Mouse (Mus musculus): ENCODE data around the gene Agbl4. TPM values are rescaled to one million over a fixed set of nuclear protein-coding genes. Genes with fewer than 3 reads are reported as not detected.

Agbl4 gene
- polyA plus RNA-seq, 1 experiment, result 13.1 TPM

DNA sequence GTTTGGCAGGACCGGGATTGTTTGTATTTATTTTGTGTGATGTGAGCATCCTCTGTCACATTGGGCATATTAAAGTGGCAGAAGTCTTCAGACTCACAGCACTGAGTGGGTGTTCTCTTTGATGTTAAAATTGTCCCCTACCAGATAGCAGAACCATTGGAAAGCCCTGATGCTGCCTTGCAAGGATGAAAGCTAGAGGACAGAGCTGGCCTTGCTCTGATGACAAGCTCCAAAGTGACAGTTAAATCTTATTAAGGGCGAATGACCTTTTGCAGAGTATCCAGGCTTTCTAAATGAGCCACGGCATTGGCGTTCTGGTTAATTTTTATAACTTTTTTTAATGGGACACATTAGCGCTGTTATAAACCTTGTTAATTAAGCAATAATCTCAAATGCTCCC lies 1060.1 kb downstream of the Agbl4 start:
- Histone ChIP-seq H3K4me3 (ENCODE audit: insufficient read depth, low read length) (no peak overlapping the region), H3K27ac (ENCODE audit: insufficient read depth, low read length) (no peak overlapping the region), H3K4me1 (ENCODE audit: control insufficient read depth, insufficient read depth, low read length) (no peaks in the 10 kb centered on the region)
- TF ChIP-seq CTCF (IDR thresholded peaks at IDR 0.05; ENCODE audit: extremely low read depth, insufficient read depth, low read length), result no peak

DNA sequence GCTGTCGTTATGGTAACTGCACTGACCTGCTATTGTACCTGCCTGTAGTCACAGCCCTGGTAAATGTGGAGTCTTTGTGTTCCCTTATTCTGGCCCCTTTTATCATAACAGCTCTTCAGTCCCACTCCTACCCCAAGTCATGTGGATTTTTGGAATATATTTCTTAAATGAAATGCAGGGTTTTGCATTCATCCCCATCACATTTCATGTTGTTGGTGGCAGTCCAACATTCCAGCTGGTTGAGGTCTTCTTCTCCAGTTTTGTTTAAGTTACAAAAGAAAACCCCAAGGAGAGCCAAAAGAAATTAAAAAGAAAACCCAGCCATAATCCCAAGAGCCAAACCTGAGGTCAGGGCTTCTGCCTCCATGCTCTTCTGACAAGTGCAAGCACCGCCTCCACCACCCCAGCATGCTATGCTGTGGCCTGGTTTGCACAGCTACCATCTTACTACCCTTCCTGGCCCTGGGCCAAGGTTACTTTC lies 1069.9 kb downstream of the Agbl4 start:
- TF ChIP-seq CTCF (IDR thresholded peaks at IDR 0.05; ENCODE audit: extremely low read depth, insufficient read depth, low read length) (no peak), POLR2A (IDR thresholded peaks at IDR 0.05; ENCODE audit: extremely low read depth, insufficient read depth, low read length) (no peak)
- Histone ChIP-seq H3K4me3 (ENCODE audit: insufficient read depth, low read length) (no peak overlapping the region), H3K4me1 (ENCODE audit: control insufficient read depth, insufficient read depth, low read length) (peaks cover 3% of the 10 kb centered on the region; the same call in 1 of the 2 replicates), H3K27ac (ENCODE audit: insufficient read depth, low read length) (no peak overlapping the region)

- Histone ChIP-seq H3K27ac (ENCODE audit: insufficient read depth, low read length) (no peak overlapping the region), H3K4me1 (ENCODE audit: control insufficient read depth, insufficient read depth, low read length) (peaks cover 3% of the 10 kb centered on the region; the same call in 1 of the 2 replicates), H3K4me3 (ENCODE audit: insufficient read depth, low read length) (no peak overlapping the region)
- no peak for TF ChIP-seq CTCF (IDR thresholded peaks at IDR 0.05; ENCODE audit: extremely low read depth, insufficient read depth, low read length)
- no peak for TF ChIP-seq POLR2A (IDR thresholded peaks at IDR 0.05; ENCODE audit: extremely low read depth, insufficient read depth, low read length)
Measured at GRCm38 (mm10) chr4:111467796-111468195, 1070.3 kb downstream of the Agbl4 start.

DNA sequence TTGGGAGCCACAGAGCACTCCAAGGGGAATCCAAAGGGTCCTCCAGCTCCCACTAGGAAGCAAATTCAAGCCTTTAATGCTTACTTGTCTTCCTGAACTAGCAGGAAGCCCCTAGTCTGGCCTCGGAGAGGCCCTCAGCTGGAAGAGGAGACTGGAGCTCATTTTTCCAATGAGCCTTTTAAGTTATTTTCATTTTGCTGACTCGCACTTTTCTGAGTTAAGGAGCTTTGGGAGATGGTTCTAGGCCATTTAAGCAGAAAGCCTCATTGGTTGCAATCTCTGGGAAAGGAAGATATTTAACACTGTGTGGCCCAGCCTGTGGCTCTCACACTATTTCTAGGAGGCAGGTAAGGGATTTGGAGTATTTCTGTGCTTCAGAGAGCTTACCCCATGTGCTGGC lies 1072.4 kb downstream of the Agbl4 start:
- no peak for TF ChIP-seq POLR2A (IDR thresholded peaks at IDR 0.05; ENCODE audit: extremely low read depth, insufficient read depth, low read length)
- H3K4me3 ChIP-seq (ENCODE audit: insufficient read depth, low read length), result no peak overlapping the region
- no peak overlapping the region for H3K27ac ChIP-seq (ENCODE audit: insufficient read depth, low read length)
- H3K4me1 ChIP-seq (ENCODE audit: control insufficient read depth, insufficient read depth, low read length), result peaks cover 3% of the 10 kb centered on the region; the same call in 1 of the 2 replicates

- Histone ChIP-seq H3K4me3 (ENCODE audit: insufficient read depth, low read length) (no peak overlapping the region), H3K4me1 (ENCODE audit: control insufficient read depth, insufficient read depth, low read length) (peaks cover 3% of the 10 kb centered on the region; the same call in 1 of the 2 replicates), H3K27ac (ENCODE audit: insufficient read depth, low read length) (no peak overlapping the region)
- TF ChIP-seq POLR2A (IDR thresholded peaks at IDR 0.05; ENCODE audit: extremely low read depth, insufficient read depth, low read length), result no peak
- no peak for TF ChIP-seq CTCF (IDR thresholded peaks at IDR 0.05; ENCODE audit: extremely low read depth, insufficient read depth, low read length)
Measured at GRCm38 (mm10) chr4:111471726-111472125, 1074.3 kb downstream of the Agbl4 start.

GRCm38 (mm10) chr4:111472511-111472910 lies 1075.0 kb downstream of the Agbl4 start:
- Histone ChIP-seq H3K27ac (ENCODE audit: insufficient read depth, low read length) (no peak overlapping the region), H3K4me1 (ENCODE audit: control insufficient read depth, insufficient read depth, low read length) (no peaks in the 10 kb centered on the region), H3K4me3 (ENCODE audit: insufficient read depth, low read length) (no peak overlapping the region)
- no peak for TF ChIP-seq POLR2A (IDR thresholded peaks at IDR 0.05; ENCODE audit: extremely low read depth, insufficient read depth, low read length)
- TF ChIP-seq CTCF (IDR thresholded peaks at IDR 0.05; ENCODE audit: extremely low read depth, insufficient read depth, low read length), result no peak

DNA sequence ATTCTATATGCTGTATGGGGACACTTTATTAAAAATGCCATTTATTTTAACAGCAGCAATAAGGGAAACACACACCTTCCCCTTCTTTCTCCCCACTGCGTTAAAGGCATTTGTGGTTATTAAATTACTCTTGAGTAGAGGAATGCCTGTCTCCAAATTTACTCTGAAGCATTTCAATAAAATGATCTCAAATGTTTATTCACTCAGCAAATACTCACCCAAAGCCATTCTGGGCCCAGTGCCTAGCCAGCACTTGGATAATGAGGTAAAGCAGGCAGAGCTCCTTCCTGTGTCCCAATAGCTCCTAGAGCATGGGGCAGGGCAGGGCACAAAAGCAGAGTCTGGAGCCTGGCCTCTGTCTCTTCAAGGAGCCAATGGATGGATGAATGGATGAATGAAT lies 1075.6 kb downstream of the Agbl4 start:
- no peak overlapping the region for H3K27ac ChIP-seq (ENCODE audit: insufficient read depth, low read length)
- H3K4me3 ChIP-seq (ENCODE audit: insufficient read depth, low read length), result no peak overlapping the region
- no peaks in the 10 kb centered on the region for H3K4me1 ChIP-seq (ENCODE audit: control insufficient read depth, insufficient read depth, low read length)
- no peak for TF ChIP-seq CTCF (IDR thresholded peaks at IDR 0.05; ENCODE audit: extremely low read depth, insufficient read depth, low read length)
- no peak for TF ChIP-seq POLR2A (IDR thresholded peaks at IDR 0.05; ENCODE audit: extremely low read depth, insufficient read depth, low read length)

DNA sequence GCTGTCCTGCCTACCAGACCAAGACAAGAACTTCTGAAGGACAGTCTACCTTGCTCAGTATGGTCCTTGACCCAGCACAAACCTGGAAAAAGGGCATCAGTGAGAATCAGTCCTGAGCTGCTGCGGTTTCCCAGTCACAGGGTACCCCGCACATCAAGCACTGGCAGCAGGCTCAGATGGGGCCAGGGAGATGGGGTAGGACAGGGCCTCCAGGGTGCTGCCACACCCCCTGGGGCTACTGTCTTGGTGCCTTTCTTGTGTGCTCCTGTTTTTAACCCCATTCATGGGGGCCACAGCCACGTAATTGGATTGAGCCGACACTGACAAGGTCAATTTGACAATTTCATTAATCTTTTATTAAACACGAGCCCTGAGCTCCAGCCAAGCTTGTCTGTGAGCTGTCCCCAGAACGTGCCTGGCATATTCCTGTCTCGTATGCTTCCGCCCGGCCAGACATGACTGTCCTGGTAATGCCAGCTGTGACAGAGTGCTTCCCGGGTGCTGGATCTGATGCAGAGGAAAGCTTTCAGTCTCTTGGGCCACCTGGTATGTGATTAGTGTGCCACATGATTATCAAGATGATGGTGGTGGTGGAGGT lies 1078.0 kb downstream of the Agbl4 start:
- Histone ChIP-seq H3K4me1 (ENCODE audit: control insufficient read depth, insufficient read depth, low read length) (no peaks in the 10 kb centered on the region), H3K27ac (ENCODE audit: insufficient read depth, low read length) (no peak overlapping the region), H3K4me3 (ENCODE audit: insufficient read depth, low read length) (no peak overlapping the region)
- no peak for TF ChIP-seq CTCF (IDR thresholded peaks at IDR 0.05; ENCODE audit: extremely low read depth, insufficient read depth, low read length)
- no peak for TF ChIP-seq POLR2A (IDR thresholded peaks at IDR 0.05; ENCODE audit: extremely low read depth, insufficient read depth, low read length)

DNA sequence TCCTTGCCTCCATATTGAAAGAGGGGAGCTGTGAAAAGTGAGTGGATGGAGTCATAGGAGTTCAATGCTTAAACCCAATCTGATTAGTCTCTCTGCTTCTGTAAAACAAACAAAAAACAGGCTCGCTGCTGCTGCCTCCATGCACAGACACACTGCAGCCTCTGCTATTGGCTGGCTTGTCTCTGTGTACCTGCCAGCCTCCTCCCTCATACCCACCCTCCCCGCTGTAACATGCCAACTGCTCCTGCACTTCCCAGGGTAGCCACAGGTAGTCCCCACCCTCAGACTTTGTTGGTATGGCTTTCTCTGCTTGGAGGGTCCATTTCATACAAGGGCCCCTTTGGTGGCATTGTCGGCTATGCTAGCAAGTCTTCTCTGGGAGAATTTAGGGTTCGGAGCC lies 1080.0 kb downstream of the Agbl4 start:
- H3K27ac ChIP-seq (ENCODE audit: insufficient read depth, low read length), result no peak overlapping the region
- no peak for TF ChIP-seq POLR2A (IDR thresholded peaks at IDR 0.05; ENCODE audit: extremely low read depth, insufficient read depth, low read length)
- H3K4me1 ChIP-seq (ENCODE audit: control insufficient read depth, insufficient read depth, low read length), result no peaks in the 10 kb centered on the region
- no peak overlapping the region for H3K4me3 ChIP-seq (ENCODE audit: insufficient read depth, low read length)

- Histone ChIP-seq H3K27ac (ENCODE audit: insufficient read depth, low read length) (no peak overlapping the region), H3K4me1 (ENCODE audit: control insufficient read depth, insufficient read depth, low read length) (no peaks in the 10 kb centered on the region), H3K4me3 (ENCODE audit: insufficient read depth, low read length) (no peak overlapping the region)
- TF ChIP-seq POLR2A (IDR thresholded peaks at IDR 0.05; ENCODE audit: extremely low read depth, insufficient read depth, low read length) (no peak), CTCF (IDR thresholded peaks at IDR 0.05; ENCODE audit: extremely low read depth, insufficient read depth, low read length) (no peak)
Measured at GRCm38 (mm10) chr4:111483499-111483898, 1086.0 kb downstream of the Agbl4 start.

Data from cortical plate, adult 2 months (tissue).